Mouse (Mus musculus) liver, embryonic 13.5 days (tissue): ENCODE measurements around the gene Usp31. TPM values are rescaled to one million over a fixed set of nuclear protein-coding genes. Genes with fewer than 3 reads are reported as not detected.

Source experiments
- ATAC-seq: fragments of 200-750 bp; cut with Nextera tagmentation; 2 replicates; pipeline ENCODE4 v1.8.0; 2017; ENCODE audit warnings: low read depth, mild to moderate bottlenecking, moderate number of reproducible peaks, moderate library complexity
- DNase-seq: peaks from one replicate; pipeline ENCODE4 v3.0.0; 2022
- H3K27ac ChIP-seq: fragments of 300-500 bp; sonication (generic); 2 replicates; pipeline ENCODE4 v1.5.1; 2015; ENCODE audit warnings: moderate library complexity, mild to moderate bottlenecking, inconsistent platforms
- H3K27me3 ChIP-seq: fragments of 300-500 bp; sonication (generic); 2 replicates; pipeline ENCODE4 v1.6.1; 2015; ENCODE audit warnings: mild to moderate bottlenecking, inconsistent platforms
- H3K36me3 ChIP-seq: fragments of 300-500 bp; sonication (generic); 2 replicates; pipeline ENCODE4 v1.6.1; 2015; ENCODE audit warnings: mild to moderate bottlenecking, inconsistent platforms
- H3K4me1 ChIP-seq: fragments of 300-500 bp; sonication (generic); replicated peaks from 2 replicates; pipeline ENCODE4 v1.6.1; 2015; ENCODE audit warnings: inconsistent platforms
- H3K4me2 ChIP-seq: fragments of 300-500 bp; sonication (generic); 2 replicates; pipeline ENCODE4 v1.6.1; 2015; ENCODE audit warnings: inconsistent platforms, mild to moderate bottlenecking, moderate library complexity
- H3K4me3 ChIP-seq: fragments of 300-500 bp; sonication (generic); replicated peaks from 2 replicates; pipeline ENCODE4 v1.5.1; 2015; ENCODE audit warnings: mild to moderate bottlenecking, inconsistent platforms
- H3K9ac ChIP-seq: fragments of 300-500 bp; sonication (generic); 2 replicates; pipeline ENCODE4 v1.6.1; 2015; ENCODE audit warnings: mild to moderate bottlenecking, inconsistent platforms
- H3K9me3 ChIP-seq: fragments of 300-500 bp; sonication (generic); replicated peaks from 2 replicates; pipeline ENCODE4 v1.6.1; 2016; ENCODE audit warnings: inconsistent platforms
- WGBS: fragments of 180-500 bp; shearing (Covaris S2); methylation state at CpG from one replicate; pipeline ENCODE4 v1.1.7; 2015; ENCODE audit not compliant: insufficient replicate concordance; 5-methylcytosine and 5-hydroxymethylcytosine counted together
- polyA plus RNA-seq: library from polyadenylated mRNA; unstranded; fragments of >200 nt; fragmentation: Nextera tagmentation; extraction: Ambion mirVana; gene quantifications from 2 replicates; pipeline ENCODE4 v1.2.1, GENCODE M21; 2015

The Usp31 gene
- polyA plus RNA-seq = 1.1 TPM in 2 replicates

- Histone ChIP-seq H3K4me1 (peaks cover 48% of the 10 kb centered on the region), H3K27me3 (peaks cover 10% of the 10 kb centered on the region; the same call in 1 of the 2 replicates), H3K27ac (peak within 1 kb of the TSS; percentile 50), H3K9me3 (no peaks in the 10 kb centered on the region), H3K9ac (peak within 1 kb of the TSS; percentile 88), H3K4me2 (peak within 1 kb of the TSS; percentile 100), H3K4me3 (peak within 1 kb of the TSS; percentile 85), H3K36me3 (peaks cover 11% of the 10 kb centered on the region; the same call in 1 of the 2 replicates)
- under 1% methylated on average over 59 of the region's 82 CpGs for WGBS
- ATAC-seq (peak; percentile 99), DNase-seq (peak; percentile 92)
Observed at GRCm38 (mm10) chr7:121707073-121707667, at the start of gene Usp31. Gene Usp31 (minus strand): TSS chr7:121707253.

GRCm38 (mm10) chr7:121754748-121755147 is 47.7 kb upstream of the Usp31 start:
- Histone ChIP-seq H3K27ac (no peak overlapping the region), H3K4me3 (no peak overlapping the region), H3K9me3 (no peaks in the 10 kb centered on the region), H3K36me3 (no peaks in the 10 kb centered on the region), H3K27me3 (no peaks in the 10 kb centered on the region), H3K4me2 (no peak overlapping the region), H3K4me1 (no peaks in the 10 kb centered on the region), H3K9ac (no peak overlapping the region)
- ATAC-seq = no peak
- DNase-seq = no peak
- WGBS = 30% methylated on average over 8 of the region's 8 CpGs

DNA sequence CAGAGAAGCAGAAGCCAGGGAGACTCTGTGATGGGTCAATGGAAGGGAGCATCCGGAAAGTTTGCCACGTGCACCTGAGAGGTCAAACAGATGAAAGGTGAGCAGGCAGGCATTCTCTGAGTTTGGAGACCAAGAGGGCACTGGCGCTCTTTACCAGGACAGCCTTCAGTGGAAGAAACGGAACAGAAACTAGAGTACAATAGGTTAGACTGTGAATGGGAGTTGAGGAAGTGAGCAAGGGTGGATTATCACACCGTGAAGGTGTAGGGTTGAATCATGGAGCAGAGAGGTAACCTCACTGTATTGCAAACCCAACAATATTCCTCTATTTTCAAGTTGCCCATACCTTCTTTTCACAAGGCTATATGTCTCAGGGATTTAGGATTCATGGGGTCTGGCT is 43.2 kb upstream of the Usp31 start:
- H3K4me2 ChIP-seq = no peak overlapping the region
- H3K4me1 ChIP-seq = no peaks in the 10 kb centered on the region
- no peaks in the 10 kb centered on the region for H3K36me3 ChIP-seq
- no peak overlapping the region for H3K9ac ChIP-seq
- no peak for DNase-seq
- H3K27ac ChIP-seq = no peak overlapping the region
- 59% methylated on average over 5 of the region's 5 CpGs for WGBS
- H3K9me3 ChIP-seq = no peaks in the 10 kb centered on the region
- no peak overlapping the region for H3K4me3 ChIP-seq
- no peaks in the 10 kb centered on the region for H3K27me3 ChIP-seq
- no peak for ATAC-seq

DNA sequence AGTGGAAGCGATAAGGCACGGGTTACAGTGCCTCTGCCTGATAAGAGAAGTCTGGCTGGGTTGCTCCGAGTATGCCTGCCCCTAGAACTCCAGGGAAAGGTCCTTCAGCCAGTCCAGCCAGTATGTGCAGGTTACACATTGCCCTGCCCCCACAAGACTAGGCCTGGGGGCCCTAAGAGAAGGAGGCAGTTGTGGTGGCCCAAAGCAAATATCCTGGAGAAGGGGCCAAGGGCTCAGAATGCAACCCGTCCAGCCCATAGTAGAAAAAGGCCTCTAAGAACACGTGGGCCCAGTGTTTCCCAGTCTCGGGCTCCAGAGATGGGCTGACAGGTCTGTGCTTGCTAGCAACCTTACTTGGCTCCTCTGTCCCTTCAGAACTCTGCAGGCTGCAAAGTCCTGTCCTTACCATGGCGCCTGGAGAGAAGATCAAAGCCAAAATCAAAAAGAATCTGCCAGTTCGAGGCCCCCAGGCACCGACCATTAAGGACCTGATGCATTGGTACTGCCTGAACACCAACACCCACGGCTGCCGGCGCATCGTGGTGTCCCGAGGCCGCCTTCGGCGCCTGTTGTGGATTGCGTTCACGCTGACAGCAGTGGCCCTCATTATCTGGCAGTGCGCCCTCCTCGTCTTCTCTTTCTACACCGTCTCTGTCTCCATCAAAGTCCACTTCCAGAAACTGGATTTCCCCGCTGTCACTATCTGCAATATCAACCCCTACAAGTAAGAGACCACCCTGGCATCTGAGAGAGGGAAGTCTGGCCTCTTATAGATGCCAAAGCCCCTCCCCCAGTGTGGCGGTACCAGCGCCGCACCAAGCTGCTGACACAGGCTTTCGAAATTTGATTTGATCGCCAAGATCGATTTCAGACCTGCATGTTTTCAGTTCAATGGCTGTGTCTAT is 30.7 kb upstream of the Usp31 start:
- H3K4me3 ChIP-seq = no peak overlapping the region
- 46% methylated on average over 29 of the region's 29 CpGs for WGBS

DNA sequence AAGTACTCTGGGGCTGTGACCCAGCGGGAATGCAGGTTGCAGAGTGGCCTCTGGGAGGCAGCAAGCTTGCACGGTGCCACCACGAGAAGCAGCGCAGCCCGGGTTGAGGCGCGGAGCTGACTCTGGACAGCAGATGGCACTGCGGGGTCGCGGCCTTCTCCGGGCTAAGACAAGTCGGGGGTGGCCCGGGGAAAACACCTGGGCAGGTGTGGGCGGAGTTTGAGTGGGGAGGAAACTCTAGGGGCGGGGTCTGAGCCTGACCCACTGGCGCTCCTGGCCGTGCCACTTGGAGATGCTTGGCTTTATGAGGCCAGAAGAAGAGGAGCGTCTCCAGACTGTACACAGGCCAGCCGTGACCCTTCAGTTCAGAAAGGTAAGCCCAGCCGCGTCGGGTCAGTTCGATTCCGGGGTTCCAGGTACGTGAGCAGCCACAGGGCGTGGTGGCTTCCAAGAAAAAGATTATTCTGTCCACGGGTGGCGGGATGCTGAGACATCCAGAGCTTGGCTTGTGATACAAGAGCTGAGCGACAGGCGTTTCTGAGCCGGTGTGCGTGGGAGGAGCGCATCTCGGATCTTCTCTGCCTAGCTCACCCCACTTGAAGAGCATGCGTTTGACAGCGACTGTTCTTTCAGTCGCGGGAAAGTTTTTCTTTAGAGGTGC is 27.2 kb upstream of the Usp31 start, which contains the start of gene Scnn1g:
Gene Scnn1g (plus strand): TSS at position 309 of the 661 bp plus-strand sequence.
- Histone ChIP-seq H3K36me3 (no peaks in the 10 kb centered on the region), H3K9me3 (no peaks in the 10 kb centered on the region), H3K27ac (no peak within 1 kb of the TSS), H3K4me3 (peak within 1 kb of the TSS; percentile 4), H3K4me2 (peak within 1 kb of the TSS; percentile 32), H3K27me3 (peaks cover 53% of the 10 kb centered on the region), H3K9ac (no peak within 1 kb of the TSS), H3K4me1 (0 out of 2 replicates have a peak, but pooled peaks cover 3% of the 10 kb centered on the region)
- whole genome bisulfite sequencing = 2% methylated on average over 38 of the region's 38 CpGs
- DNase-seq = peak; percentile 37
- peak; percentile 71 for ATAC-seq

More for the DNA sequence above, 30.7 kb upstream of the Usp31 start:
- Histone ChIP-seq H3K36me3 (no peaks in the 10 kb centered on the region), H3K9ac (no peak overlapping the region), H3K27ac (no peak overlapping the region), H3K9me3 (no peaks in the 10 kb centered on the region), H3K4me1 (0 out of 2 replicates have a peak, but pooled peaks cover 3% of the 10 kb centered on the region), H3K4me2 (no peak overlapping the region), H3K27me3 (peaks cover 53% of the 10 kb centered on the region)
- ATAC-seq (no peak), DNase-seq (no peak)

DNA sequence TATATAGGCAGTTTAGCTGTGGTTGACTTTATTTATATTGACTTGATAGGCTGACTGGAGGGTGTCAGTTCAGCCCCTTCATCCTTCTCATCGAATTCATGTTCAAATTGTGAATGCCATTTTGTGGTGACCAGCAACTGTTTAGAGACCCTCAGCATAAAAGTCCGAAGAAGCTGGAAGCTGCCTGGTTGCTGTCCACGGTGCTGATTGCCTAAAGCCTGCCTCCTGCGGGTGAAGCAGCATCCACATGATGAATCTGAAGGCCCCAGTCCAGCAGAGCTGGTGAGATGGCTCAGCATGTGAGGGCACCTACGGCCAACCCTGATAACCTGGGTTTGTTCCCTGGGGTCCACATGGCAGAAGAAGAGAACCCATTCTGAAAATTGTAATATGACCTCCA is 23.2 kb upstream of the Usp31 start:
- peak; percentile 12 for DNase-seq
- 12% methylated on average over 5 of the region's 5 CpGs for WGBS

GRCm38 (mm10) chr7:121717031-121717430 is 10.0 kb upstream of the Usp31 start:
- no peak overlapping the region for H3K9ac ChIP-seq
- H3K27ac ChIP-seq = no peak overlapping the region
- DNase-seq = no peak
- H3K27me3 ChIP-seq = peaks cover 2% of the 10 kb centered on the region; the same call in 1 of the 2 replicates
- no peak overlapping the region for H3K4me2 ChIP-seq
- H3K4me1 ChIP-seq = no peaks in the 10 kb centered on the region
- ATAC-seq = no peak
- no peak overlapping the region for H3K4me3 ChIP-seq
- 53% methylated on average over 7 of the region's 7 CpGs for WGBS
- H3K9me3 ChIP-seq = no peaks in the 10 kb centered on the region
- H3K36me3 ChIP-seq = no peaks in the 10 kb centered on the region

More for the DNA sequence above, 23.2 kb upstream of the Usp31 start:
- H3K27me3 ChIP-seq = peaks cover 24% of the 10 kb centered on the region
- H3K9ac ChIP-seq = no peak overlapping the region
- H3K9me3 ChIP-seq = no peaks in the 10 kb centered on the region
- ATAC-seq = no peak
- H3K4me3 ChIP-seq = no peak overlapping the region
- no peak overlapping the region for H3K27ac ChIP-seq
- H3K4me1 ChIP-seq = 0 out of 2 replicates have a peak, but pooled peaks cover 3% of the 10 kb centered on the region
- H3K4me2 ChIP-seq = no peak overlapping the region
- no peaks in the 10 kb centered on the region for H3K36me3 ChIP-seq

DNA sequence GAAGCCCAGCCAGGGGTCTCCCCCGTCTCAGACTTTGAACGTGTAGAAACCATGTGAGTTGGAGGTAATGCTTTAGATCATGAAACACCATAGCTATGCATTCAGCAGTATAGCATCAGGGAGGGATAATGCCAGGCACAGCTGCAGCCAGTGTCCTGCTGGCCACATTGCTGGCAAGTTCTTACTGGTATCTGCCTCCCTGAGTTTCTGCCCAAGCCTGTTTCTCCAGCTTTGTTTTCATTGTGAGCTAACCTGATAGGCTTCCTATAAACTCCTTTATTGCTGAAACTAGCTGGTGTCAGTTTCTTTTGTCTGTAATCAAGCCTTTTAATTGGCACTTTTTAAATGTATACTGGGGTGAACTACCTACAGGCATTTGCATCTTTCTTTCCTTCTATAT is 4.1 kb upstream of the Usp31 start:
- Histone ChIP-seq H3K4me2 (no peak overlapping the region), H3K4me1 (peaks cover 9% of the 10 kb centered on the region), H3K4me3 (no peak overlapping the region), H3K36me3 (no peaks in the 10 kb centered on the region), H3K9ac (no peak overlapping the region), H3K9me3 (no peaks in the 10 kb centered on the region), H3K27me3 (peaks cover 12% of the 10 kb centered on the region), H3K27ac (no peak overlapping the region)
- 39% methylated on average over 2 of the region's 2 CpGs for WGBS
- DNase-seq = no peak
- no peak for ATAC-seq

DNA sequence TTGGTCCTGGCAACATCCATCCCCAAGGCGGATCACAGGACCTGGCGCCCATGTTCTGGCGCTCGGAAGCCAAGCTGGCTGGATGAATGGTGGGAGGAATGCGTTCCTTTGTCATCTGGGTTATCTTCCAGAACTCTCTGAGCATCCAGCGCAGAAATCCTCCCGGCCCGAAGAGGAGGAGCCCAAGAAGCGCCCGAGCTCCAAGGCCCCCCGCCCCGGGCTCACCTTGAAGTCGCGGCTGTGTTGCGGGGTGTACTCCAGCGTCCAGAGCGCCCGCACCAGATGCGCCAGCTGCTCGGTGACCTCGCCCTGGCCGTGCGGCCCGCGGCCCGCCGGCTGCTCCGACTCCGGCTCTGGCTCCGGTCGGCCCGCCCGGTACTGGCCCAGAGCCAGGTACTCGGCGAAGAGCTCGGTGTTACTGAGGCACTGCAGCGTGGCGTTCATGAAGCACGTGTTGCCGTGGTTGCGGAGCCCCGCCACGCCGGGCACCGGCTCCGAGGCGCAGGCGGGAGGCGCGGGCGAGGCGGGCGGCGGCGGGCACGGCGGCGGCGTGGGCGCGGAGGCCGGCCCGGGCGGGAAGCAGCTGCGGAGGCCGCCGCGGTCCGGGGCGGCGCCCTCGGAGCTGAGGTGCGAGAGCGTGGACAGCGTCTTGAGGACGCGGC is 511 bp downstream of the Usp31 start:
- H3K27ac ChIP-seq = peak overlapping the region; percentile 50
- H3K9me3 ChIP-seq = no peaks in the 10 kb centered on the region
- H3K36me3 ChIP-seq = peaks cover 11% of the 10 kb centered on the region; the same call in 1 of the 2 replicates
- H3K4me3 ChIP-seq = peak overlapping the region; percentile 85
- H3K4me2 ChIP-seq = peak overlapping the region; percentile 100
- peak; percentile 51 for ATAC-seq
- H3K4me1 ChIP-seq = peaks cover 54% of the 10 kb centered on the region
- H3K27me3 ChIP-seq = peaks cover 10% of the 10 kb centered on the region; the same call in 1 of the 2 replicates
- peak overlapping the region; percentile 88 for H3K9ac ChIP-seq
- WGBS = under 1% methylated on average over 77 of the region's 77 CpGs
- DNase-seq = peak; percentile 26

- Histone ChIP-seq H3K4me2 (peak overlapping the region; percentile 100; the same call in 1 of the 2 replicates), H3K27ac (no peak overlapping the region), H3K9ac (no peak overlapping the region), H3K4me3 (peak overlapping the region; percentile 85; the same call in 1 of the 2 replicates), H3K9me3 (no peaks in the 10 kb centered on the region), H3K36me3 (peaks cover 11% of the 10 kb centered on the region; the same call in 1 of the 2 replicates), H3K27me3 (0 out of 2 replicates have a peak, but pooled peaks cover 4% of the 10 kb centered on the region), H3K4me1 (peaks cover 61% of the 10 kb centered on the region)
- 75% methylated on average over 2 of the region's 2 CpGs for WGBS
- ATAC-seq (no peak), DNase-seq (no peak)
Observed at GRCm38 (mm10) chr7:121705051-121705450, 2.0 kb downstream of the Usp31 start.
